Mouse (Mus musculus) midbrain, embryonic 11.5 days (tissue): Measurements from ENCODE around the gene Ccl22. TPM values are rescaled to one million over a fixed set of nuclear protein-coding genes. Genes with fewer than 3 reads are reported as not detected.

Experiments
- ATAC-seq: fragments of 200-750 bp; cut with Nextera tagmentation; 2 replicates; pipeline ENCODE4 v1.8.0; 2017; ENCODE audit warnings: moderate TSS enrichment, moderate library complexity; ENCODE audit not compliant: low FRiP score
- DNase-seq: peaks from one replicate; pipeline ENCODE4 v3.0.0; 2015; ENCODE audit warnings: low spot score; ENCODE audit errors: missing footprints
- H3K27ac ChIP-seq: fragments of 300-500 bp; sonication (generic); 2 replicates; pipeline ENCODE4 v1.5.1; 2014; ENCODE audit warnings: low read depth, low read length
- H3K27me3 ChIP-seq: fragments of 300-500 bp; sonication (generic); 2 replicates; pipeline ENCODE4 v1.6.1; 2014; ENCODE audit warnings: mild to moderate bottlenecking, low read length, moderate library complexity, mixed read lengths; ENCODE audit not compliant: control insufficient read depth, insufficient read depth
- H3K36me3 ChIP-seq: fragments of 300-500 bp; sonication (generic); 2 replicates; pipeline ENCODE4 v1.6.1; 2014; ENCODE audit warnings: mild to moderate bottlenecking, low read length, moderate library complexity, mixed read lengths; ENCODE audit not compliant: control insufficient read depth, insufficient read depth
- H3K4me1 ChIP-seq: fragments of 300-500 bp; sonication (generic); 2 replicates; pipeline ENCODE4 v1.6.1; 2014; ENCODE audit warnings: low read length; ENCODE audit not compliant: control insufficient read depth, insufficient read depth
- H3K4me2 ChIP-seq: fragments of 300-500 bp; sonication (generic); 2 replicates; pipeline ENCODE4 v1.6.1; 2014; ENCODE audit warnings: mild to moderate bottlenecking, moderate library complexity
- H3K4me3 ChIP-seq: fragments of 300-500 bp; sonication (generic); 2 replicates; pipeline ENCODE4 v1.5.1; 2014; ENCODE audit warnings: low read depth, low read length
- H3K9ac ChIP-seq: fragments of 300-500 bp; sonication (generic); 2 replicates; pipeline ENCODE4 v1.6.1; 2014; ENCODE audit warnings: low read length
- H3K9me3 ChIP-seq: fragments of 300-500 bp; sonication (generic); 2 replicates; pipeline ENCODE4 v1.6.1; 2016; ENCODE audit warnings: low read length; ENCODE audit not compliant: control insufficient read depth
- WGBS: fragments of 180-500 bp; shearing (Covaris S2); extraction: QIAGEN DNeasy Blood & Tissue Kit; methylation state at CpG from one replicate; pipeline ENCODE4 v1.1.7; 2014; 5-methylcytosine and 5-hydroxymethylcytosine counted together
- polyA plus RNA-seq: library from polyadenylated mRNA; unstranded; fragments of >200 nt; fragmentation: Nextera tagmentation; extraction: Ambion mirVana; gene quantifications from 2 replicates; pipeline ENCODE4 v1.2.1, GENCODE M21; 2014

Ccl22 gene
- polyA plus RNA-seq, result not detected in 2 replicates

DNA sequence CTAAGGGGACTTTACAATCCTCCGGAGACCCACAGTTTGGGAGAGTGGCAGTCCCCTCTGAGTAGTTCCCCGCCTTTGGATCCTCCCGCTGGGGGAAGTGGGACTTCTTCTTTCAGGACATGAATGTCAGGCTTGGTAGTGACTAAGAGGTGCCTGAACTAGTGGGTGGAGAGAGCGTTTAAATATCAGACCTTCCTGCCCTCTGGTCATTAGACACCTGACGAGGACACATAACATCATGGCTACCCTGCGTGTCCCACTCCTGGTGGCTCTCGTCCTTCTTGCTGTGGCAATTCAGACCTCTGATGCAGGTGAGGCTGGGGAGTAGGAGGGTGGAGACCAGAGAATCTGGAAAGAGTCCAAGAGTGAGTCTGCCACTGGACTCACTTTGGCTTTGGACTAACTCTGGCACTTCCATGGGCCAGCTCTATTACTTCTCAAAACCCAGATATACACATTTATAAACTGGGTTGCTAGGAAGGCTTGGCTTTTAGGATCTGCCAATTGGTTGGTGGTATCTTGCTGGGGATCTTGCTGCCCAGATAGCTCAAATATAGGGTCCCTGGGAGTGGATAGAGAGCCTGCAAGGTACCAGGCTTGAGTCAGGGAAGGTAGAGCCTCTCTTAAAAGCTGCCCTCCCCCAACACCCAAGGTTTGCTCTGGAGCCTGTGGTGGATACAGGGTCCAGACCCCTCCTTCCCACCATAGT is at the start of gene Ccl22:
TSS of gene Ccl22 (plus strand) at position 115 of the 709 bp plus-strand sequence.
- H3K36me3 ChIP-seq, result no peaks in the 10 kb centered on the region
- no peaks in the 10 kb centered on the region for H3K4me1 ChIP-seq
- no peak within 1 kb of the TSS for H3K9ac ChIP-seq
- no peaks in the 10 kb centered on the region for H3K27me3 ChIP-seq
- H3K27ac ChIP-seq, result no peak within 1 kb of the TSS
- no peak within 1 kb of the TSS for H3K4me2 ChIP-seq
- no peak for ATAC-seq
- H3K4me3 ChIP-seq, result no peak within 1 kb of the TSS
- DNase-seq, result no peak
- 89% methylated on average over 7 of the region's 7 CpGs for WGBS
- H3K9me3 ChIP-seq, result no peaks in the 10 kb centered on the region

DNA sequence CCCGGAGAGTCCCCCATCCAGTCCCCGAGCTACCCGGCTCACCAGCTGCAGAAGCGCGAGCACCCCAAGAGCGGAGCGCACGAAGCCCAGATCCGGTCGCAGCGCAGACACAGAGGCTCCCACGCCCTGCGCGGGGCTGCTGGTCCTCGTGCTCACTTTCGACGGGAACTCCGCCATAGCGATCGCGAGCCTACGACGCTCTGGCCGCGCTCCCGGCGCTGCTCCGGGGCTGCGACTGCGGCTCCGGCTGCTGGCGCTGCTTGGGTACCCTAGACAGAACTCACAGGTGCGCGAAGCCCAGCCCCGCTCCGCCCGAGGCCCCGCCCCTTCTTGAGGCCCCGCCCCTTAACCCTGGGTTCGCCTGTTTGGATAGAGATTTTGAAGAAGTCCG is 49.4 kb upstream of the Ccl22 start, which contains the start of gene Pllp:
TSS of gene Pllp (minus strand) at position 285 of the 391 bp plus-strand sequence.
- Histone ChIP-seq H3K27ac (no peak within 1 kb of the TSS), H3K4me2 (peak within 1 kb of the TSS; percentile 56), H3K4me1 (peaks cover 10% of the 10 kb centered on the region), H3K4me3 (peak within 1 kb of the TSS; percentile 38), H3K27me3 (peaks cover 44% of the 10 kb centered on the region), H3K36me3 (no peaks in the 10 kb centered on the region), H3K9me3 (no peaks in the 10 kb centered on the region), H3K9ac (peak within 1 kb of the TSS; percentile 41)
- DNase-seq (peak; percentile 91), ATAC-seq (peak; percentile 64)
- WGBS, result under 1% methylated on average over 41 of the region's 41 CpGs

GRCm38 (mm10) chr8:94696566-94696965 is 48.8 kb upstream of the Ccl22 start:
- no peak overlapping the region for H3K4me3 ChIP-seq
- H3K9me3 ChIP-seq, result no peaks in the 10 kb centered on the region
- ATAC-seq, result no peak
- no peak overlapping the region for H3K4me2 ChIP-seq
- H3K27me3 ChIP-seq, result peaks cover 44% of the 10 kb centered on the region
- WGBS, result 52% methylated on average over 3 of the region's 3 CpGs
- no peak overlapping the region for H3K9ac ChIP-seq
- peak; percentile 69 for DNase-seq
- no peak overlapping the region for H3K27ac ChIP-seq
- H3K36me3 ChIP-seq, result no peaks in the 10 kb centered on the region
- peaks cover 10% of the 10 kb centered on the region for H3K4me1 ChIP-seq

DNA sequence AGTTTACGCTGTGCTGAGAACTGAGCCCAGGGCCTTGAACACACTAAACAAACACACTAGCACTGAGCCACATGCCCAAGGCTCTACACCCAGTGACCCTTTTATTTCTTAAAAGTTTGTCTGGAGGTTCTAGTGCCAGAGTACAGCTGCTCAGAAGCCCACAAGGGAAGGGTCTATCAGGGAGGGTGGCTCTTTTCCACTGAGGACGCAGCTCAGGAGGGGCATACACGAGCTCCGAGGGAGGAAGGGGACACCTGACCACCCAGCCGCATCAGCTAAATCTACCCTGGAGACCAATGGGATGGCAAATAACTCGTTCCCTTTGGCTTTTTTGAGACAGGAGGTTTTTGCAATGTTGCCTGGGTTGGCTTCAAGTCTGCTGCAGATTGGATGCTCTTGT is 47.4 kb upstream of the Ccl22 start:
- Histone ChIP-seq H3K27ac (no peak overlapping the region), H3K9ac (no peak overlapping the region), H3K4me1 (peaks cover 10% of the 10 kb centered on the region), H3K27me3 (peaks cover 44% of the 10 kb centered on the region), H3K4me3 (no peak overlapping the region), H3K4me2 (no peak overlapping the region), H3K9me3 (no peaks in the 10 kb centered on the region), H3K36me3 (no peaks in the 10 kb centered on the region)
- WGBS, result 76% methylated on average over 6 of the region's 6 CpGs
- DNase-seq (peak; percentile 51), ATAC-seq (no peak)

DNA sequence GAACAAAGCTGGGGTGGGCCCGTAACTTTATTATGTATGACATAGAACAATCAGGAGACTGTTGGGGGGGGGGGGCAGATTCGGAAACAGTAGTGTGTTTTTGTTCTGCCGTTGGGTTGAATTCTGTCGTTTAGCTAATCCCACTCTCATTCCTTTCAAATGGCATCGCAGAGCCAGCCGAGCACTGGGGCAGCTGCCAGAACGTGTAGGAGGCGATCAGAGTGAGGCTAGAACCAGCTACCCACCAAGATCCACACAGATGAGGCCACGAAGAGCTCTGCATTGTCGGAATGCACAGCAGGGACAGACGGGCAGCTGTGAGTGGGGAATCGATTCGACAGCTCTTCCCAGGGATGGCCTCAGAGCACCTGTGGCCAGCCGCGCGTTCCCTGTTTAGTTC is 46.0 kb upstream of the Ccl22 start:
- H3K9me3 ChIP-seq, result no peaks in the 10 kb centered on the region
- no peak for ATAC-seq

DNA sequence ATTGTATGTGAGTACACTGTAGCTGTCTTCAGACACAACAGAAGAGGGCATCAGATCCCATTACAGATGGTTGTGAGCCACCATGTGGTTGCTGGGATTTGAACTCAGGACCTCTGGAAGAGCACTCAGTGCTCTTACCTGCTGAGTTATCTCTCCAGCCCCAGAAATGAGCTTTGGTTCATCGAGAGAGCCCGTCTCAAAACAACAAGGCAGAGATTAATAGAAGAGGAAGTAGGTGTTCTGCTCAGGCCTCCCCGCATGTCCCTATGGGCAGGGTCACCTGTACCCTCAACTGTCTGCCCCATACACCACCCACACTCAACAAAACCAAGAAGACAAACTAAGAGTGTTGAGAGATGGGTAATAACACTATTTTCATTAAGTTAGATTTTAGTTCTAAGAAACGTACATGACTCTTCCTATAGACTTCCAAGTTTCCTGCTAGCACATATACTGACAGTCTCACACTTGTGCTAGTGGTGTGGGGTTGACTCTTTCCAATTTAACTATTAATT is 44.9 kb upstream of the Ccl22 start:
- H3K9ac ChIP-seq, result no peak overlapping the region
- no peaks in the 10 kb centered on the region for H3K36me3 ChIP-seq
- H3K27me3 ChIP-seq, result peaks cover 21% of the 10 kb centered on the region
- H3K4me1 ChIP-seq, result peaks cover 5% of the 10 kb centered on the region
- H3K4me3 ChIP-seq, result no peak overlapping the region
- WGBS, result 90% methylated on average over 4 of the region's 4 CpGs
- H3K9me3 ChIP-seq, result no peaks in the 10 kb centered on the region
- H3K27ac ChIP-seq, result no peak overlapping the region
- DNase-seq (peak; percentile 78), ATAC-seq (no peak)
- no peak overlapping the region for H3K4me2 ChIP-seq

More for the DNA sequence above, 46.0 kb upstream of the Ccl22 start:
- Histone ChIP-seq H3K36me3 (no peaks in the 10 kb centered on the region), H3K27ac (no peak overlapping the region), H3K4me3 (no peak overlapping the region), H3K9ac (no peak overlapping the region), H3K4me2 (no peak overlapping the region), H3K27me3 (peaks cover 33% of the 10 kb centered on the region), H3K4me1 (peaks cover 10% of the 10 kb centered on the region)
- DNase-seq, result peak; percentile 64
- 67% methylated on average over 16 of the region's 16 CpGs for WGBS

GRCm38 (mm10) chr8:94702156-94702555 is 43.2 kb upstream of the Ccl22 start:
- Histone ChIP-seq H3K27me3 (peaks cover 5% of the 10 kb centered on the region; the same call in 1 of the 2 replicates), H3K4me1 (no peaks in the 10 kb centered on the region), H3K4me3 (peak overlapping the region; percentile 39; the same call in 1 of the 2 replicates), H3K9me3 (no peaks in the 10 kb centered on the region), H3K9ac (no peak overlapping the region), H3K27ac (no peak overlapping the region), H3K36me3 (no peaks in the 10 kb centered on the region), H3K4me2 (peak overlapping the region; percentile 43; the same call in 1 of the 2 replicates)
- DNase-seq, result no peak
- whole genome bisulfite sequencing, result 78% methylated on average over 3 of the region's 3 CpGs
- no peak for ATAC-seq

DNA sequence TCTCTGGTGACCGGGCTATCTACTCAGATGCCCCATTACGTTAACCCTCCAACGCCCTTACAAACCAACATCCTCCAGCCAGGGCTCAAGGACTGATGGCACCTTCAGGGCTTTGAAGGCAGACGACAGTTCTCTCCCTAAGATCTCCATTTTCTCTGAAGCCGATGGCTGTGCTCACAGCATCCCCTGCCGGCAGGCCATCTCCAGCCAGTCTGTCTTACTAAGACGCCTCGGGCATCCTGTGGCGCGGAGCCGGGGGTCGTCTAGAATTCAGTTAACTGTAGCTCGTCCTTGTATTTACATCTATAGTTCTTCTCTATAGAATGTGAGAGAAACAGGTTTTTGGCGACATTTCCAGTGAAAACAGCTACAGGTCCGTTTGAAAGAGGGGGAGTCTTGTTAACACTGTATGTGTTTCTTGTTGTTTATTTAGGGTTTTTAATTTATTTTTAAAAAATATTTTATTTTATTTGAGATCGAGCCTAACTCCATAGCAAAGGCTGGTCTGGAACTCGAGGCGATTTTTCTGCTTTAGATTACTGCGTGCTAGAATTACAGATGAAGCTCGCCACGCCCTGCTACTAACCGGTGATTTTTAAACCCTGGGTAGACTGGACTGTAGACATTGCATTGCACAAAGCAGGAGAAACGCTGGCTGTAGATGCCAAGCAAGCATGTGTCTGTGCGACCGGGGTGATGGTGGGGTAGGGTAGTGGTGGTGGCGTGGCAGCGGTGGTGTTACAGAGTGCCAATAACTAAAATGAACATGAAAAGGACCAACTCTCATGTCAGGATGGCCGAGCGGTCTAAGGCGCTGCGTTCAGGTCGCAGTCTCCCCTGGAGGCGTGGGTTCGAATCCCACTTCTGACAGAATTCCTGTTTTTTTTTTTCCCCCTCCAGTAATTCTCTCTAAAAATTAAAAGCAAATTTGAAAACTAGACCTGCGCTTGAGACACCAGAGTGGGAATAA is 42.3 kb upstream of the Ccl22 start:
- DNase-seq, result peak; percentile 99
- Histone ChIP-seq H3K27me3 (no peaks in the 10 kb centered on the region; the same call in 1 of the 2 replicates), H3K9ac (peak overlapping the region; percentile 40; the same call in 1 of the 2 replicates), H3K4me3 (peak overlapping the region; percentile 39), H3K36me3 (no peaks in the 10 kb centered on the region), H3K4me2 (peak overlapping the region; percentile 43), H3K4me1 (no peaks in the 10 kb centered on the region), H3K9me3 (no peaks in the 10 kb centered on the region), H3K27ac (no peak overlapping the region)
- ATAC-seq, result peak; percentile 87
- WGBS, result under 1% methylated on average over 35 of the region's 35 CpGs
